Mouse (Mus musculus): Measurements from ENCODE around the gene Tanc1. TPM values are rescaled to one million over a fixed set of nuclear protein-coding genes. Genes with fewer than 3 reads are reported as not detected.
A peak's percentile ranks its signal among the peaks of the same experiment; 100 is the strongest.

Tanc1 gene
- polyA plus RNA-seq, 1 experiment from 2014 or later = 22.9 TPM

DNA sequence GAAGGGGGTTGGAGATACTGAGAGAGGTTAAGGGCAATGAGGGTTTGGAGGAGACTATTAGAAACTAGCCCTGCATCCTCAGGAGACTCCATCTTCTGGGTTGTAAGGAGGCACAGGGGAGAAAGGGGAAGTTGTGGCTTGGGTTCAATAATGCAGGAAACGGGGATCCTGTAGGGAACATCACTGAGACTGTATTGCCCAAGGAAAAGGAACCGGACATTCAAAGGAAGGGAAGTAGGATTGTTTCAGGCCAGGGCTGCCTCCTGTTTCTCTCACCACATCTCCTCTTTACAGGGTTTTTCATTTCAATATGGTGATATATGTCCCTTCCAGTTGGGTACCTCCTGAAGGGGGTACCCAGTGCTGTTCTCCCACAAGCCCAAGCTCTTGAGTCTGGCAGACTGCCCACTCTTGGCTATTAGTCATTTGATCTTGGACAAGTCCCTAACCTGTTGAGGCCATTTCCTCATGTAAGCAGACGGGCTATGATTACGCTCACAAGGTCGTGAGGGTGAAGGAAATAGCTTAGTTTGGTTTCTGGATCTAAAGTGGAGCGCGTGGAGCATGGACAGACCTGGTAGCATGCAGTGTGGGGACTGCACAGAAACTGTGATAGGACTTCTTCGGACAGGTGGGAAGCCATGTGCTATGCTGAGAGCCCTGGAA, 191.0 kb downstream of the Tanc1 start:
- Histone ChIP-seq H3K4me1 (replicated peaks) (peaks cover 17% of the 10 kb centered on the region), H3K27me3 (no peaks in the 10 kb centered on the region), H3K27ac (no peak overlapping the region), H3K4me2 (no peak overlapping the region), H3K4me3 (no peak overlapping the region), H3K9ac (no peak overlapping the region), H3K36me3 (peaks cover 33% of the 10 kb centered on the region), H3K9me3 (replicated peaks) (no peaks in the 10 kb centered on the region)
- no peak for ATAC-seq (replicated peaks; ENCODE audit: insufficient number of reproducible peaks, insufficient read depth, low FRiP score, low read depth)
- 70% methylated on average over 8 of the region's 8 CpGs for WGBS

DNA sequence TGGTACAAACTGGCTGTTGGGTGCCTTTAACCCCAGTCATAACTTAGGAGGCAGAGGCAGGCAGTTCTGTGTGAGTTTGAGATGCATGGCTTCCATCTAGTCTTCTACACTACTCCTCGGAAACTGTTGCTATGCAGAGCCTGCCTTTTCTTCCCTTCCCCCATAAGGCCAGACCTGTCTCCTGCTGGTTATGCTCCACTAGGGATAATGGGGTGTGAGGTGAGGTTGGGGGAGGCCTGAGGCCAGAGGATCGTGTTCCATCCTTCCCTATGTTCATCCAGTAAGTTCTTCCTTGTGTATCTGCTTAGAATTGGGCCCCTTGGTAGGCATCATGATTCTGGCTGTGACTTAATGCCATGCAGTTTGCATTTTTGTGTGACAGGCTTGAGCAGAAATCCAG, 193.8 kb downstream of the Tanc1 start:
- H3K9me3 ChIP-seq (replicated peaks) = no peaks in the 10 kb centered on the region
- H3K27me3 ChIP-seq = no peaks in the 10 kb centered on the region
- H3K36me3 ChIP-seq = peaks cover 36% of the 10 kb centered on the region
- no peak for ATAC-seq (replicated peaks; ENCODE audit: insufficient number of reproducible peaks, insufficient read depth, low FRiP score, low read depth)
- H3K4me2 ChIP-seq = no peak overlapping the region
- H3K4me3 ChIP-seq = no peak overlapping the region
- 52% methylated on average over 2 of the region's 2 CpGs for whole genome bisulfite sequencing
- H3K4me1 ChIP-seq (replicated peaks) = peaks cover 8% of the 10 kb centered on the region
- H3K27ac ChIP-seq = no peak overlapping the region
- no peak overlapping the region for H3K9ac ChIP-seq

DNA sequence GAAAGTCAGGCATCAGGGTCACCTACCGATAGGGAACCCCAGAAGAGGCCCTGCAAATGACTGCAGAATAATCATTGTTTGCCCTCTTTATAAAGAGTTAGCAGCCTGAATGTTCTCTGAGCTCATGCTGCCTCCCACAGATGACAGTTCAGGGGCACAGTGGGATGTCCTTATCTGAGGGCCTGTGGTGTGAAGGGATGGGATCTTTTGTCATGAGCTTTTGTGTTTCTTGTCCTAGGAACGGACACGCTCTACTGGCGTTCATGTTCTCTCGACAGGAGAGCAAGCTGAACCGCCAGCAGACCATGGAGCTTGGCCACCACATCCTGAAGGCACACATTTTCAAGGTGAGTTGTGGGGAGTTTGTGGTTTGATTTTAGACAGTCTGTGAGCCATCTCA, 194.2 kb downstream of the Tanc1 start:
- H3K36me3 ChIP-seq = peaks cover 32% of the 10 kb centered on the region
- 61% methylated on average over 6 of the region's 6 CpGs for WGBS

DNA sequence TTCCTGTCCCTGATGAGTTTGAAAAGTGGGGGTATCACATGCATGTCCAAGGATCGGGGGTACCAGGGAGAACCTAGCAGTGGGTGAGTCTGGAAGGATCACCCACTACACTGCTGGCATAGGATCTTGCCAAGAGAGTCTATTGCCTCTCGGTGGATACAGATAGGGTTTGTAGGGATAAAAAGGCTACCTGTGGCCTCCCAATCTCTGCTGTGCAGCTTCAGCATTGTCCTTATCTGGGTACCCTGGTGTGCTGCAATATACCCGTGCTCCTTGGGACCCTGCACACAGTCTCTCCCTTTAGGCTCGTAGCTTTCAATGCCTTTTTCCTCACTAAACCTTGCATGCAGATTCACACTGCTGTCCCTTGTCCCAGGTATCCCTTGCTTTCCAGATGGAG, 196.8 kb downstream of the Tanc1 start:
- Histone ChIP-seq H3K9ac (no peak overlapping the region), H3K4me1 (replicated peaks) (peaks cover 3% of the 10 kb centered on the region; the same call in 1 of the 2 replicates), H3K27me3 (no peaks in the 10 kb centered on the region), H3K4me3 (no peak overlapping the region), H3K9me3 (replicated peaks) (no peaks in the 10 kb centered on the region), H3K4me2 (no peak overlapping the region), H3K27ac (no peak overlapping the region), H3K36me3 (peaks cover 28% of the 10 kb centered on the region)
- 85% methylated on average over 4 of the region's 4 CpGs for WGBS
- no peak for ATAC-seq (replicated peaks; ENCODE audit: insufficient number of reproducible peaks, insufficient read depth, low FRiP score, low read depth)

More for the DNA sequence above, 194.2 kb downstream of the Tanc1 start:
- Histone ChIP-seq H3K9me3 (replicated peaks) (no peaks in the 10 kb centered on the region), H3K4me2 (no peak overlapping the region), H3K27me3 (no peaks in the 10 kb centered on the region), H3K4me3 (no peak overlapping the region), H3K27ac (no peak overlapping the region), H3K9ac (no peak overlapping the region), H3K4me1 (replicated peaks) (peaks cover 10% of the 10 kb centered on the region)
- no peak for ATAC-seq (replicated peaks; ENCODE audit: insufficient number of reproducible peaks, insufficient read depth, low FRiP score, low read depth)

DNA sequence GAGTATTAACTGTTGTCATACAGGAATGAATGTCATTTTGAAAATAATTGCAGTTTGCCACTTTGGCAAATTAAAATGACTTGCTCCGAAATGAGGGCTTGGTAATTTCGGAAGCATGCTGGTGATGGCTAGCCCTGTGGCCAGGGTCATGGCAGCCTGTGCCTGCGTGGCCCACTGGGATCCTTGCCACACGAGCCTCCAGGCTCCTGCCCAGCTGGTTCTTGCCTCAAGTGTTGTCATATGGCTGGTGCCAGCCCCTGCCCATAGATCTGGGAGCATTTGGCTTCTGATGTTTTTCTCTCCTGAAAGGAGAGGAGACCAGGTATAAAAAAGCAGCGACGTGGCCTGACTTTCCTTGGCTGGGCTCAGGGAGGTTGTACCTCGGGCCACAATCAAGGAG, 198.2 kb downstream of the Tanc1 start:
- H3K4me3 ChIP-seq = no peak overlapping the region
- WGBS = 89% methylated on average over 7 of the region's 7 CpGs
- no peak overlapping the region for H3K9ac ChIP-seq
- no peak for ATAC-seq (replicated peaks; ENCODE audit: insufficient number of reproducible peaks, insufficient read depth, low FRiP score, low read depth)
- H3K27me3 ChIP-seq = no peaks in the 10 kb centered on the region
- peaks cover 26% of the 10 kb centered on the region for H3K36me3 ChIP-seq
- H3K27ac ChIP-seq = no peak overlapping the region
- peaks cover 3% of the 10 kb centered on the region; the same call in 1 of the 2 replicates for H3K4me1 ChIP-seq (replicated peaks)
- H3K9me3 ChIP-seq (replicated peaks) = no peaks in the 10 kb centered on the region
- no peak overlapping the region for H3K4me2 ChIP-seq

DNA sequence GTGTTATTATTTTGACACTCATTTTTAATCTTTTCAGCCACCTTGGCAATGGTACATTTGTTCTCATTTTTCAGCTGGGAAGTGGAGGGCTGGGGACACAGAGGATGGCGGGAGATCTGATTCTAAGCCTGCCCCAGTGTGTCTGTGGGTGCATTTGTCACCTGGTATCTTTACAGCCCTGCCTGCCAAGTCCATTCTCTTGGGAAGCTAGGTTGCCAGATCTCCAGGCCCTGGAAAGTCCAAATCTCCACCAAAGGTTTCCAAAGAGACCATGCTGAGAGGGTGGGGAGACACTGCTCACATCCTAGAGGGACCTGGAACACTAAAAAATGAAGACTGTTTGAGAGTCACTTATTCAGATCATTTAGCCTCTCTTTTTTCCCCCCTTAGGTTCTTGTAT, 199.4 kb downstream of the Tanc1 start:
- no peak for ATAC-seq (replicated peaks; ENCODE audit: insufficient number of reproducible peaks, insufficient read depth, low FRiP score, low read depth)
- peaks cover 9% of the 10 kb centered on the region for H3K4me1 ChIP-seq (replicated peaks)
- H3K27me3 ChIP-seq = no peaks in the 10 kb centered on the region
- H3K9ac ChIP-seq = no peak overlapping the region
- 67% methylated on average over 1 of the region's 1 CpGs for WGBS
- H3K4me3 ChIP-seq = no peak overlapping the region
- no peak overlapping the region for H3K4me2 ChIP-seq
- no peaks in the 10 kb centered on the region for H3K9me3 ChIP-seq (replicated peaks)
- peak overlapping the region; percentile 32 for H3K27ac ChIP-seq
- peaks cover 31% of the 10 kb centered on the region for H3K36me3 ChIP-seq

DNA sequence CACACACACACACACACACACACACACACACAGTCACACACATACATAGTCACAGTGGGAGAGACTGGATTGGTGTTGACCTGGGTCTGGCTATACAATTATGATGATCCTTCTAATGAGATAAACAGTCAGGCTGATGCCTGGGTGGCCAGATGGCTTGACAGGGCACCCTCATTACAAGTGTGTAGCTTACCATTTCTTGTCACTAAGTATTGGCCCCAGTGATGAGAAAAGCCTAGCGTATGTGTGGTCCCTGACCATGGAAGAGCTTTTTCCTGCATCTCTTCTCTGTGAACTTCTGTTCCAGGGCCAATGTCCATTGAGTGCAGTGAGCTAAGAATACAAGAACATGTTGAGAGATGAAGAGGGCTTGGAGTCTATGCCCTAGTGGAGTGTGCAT, 200.8 kb downstream of the Tanc1 start:
- Histone ChIP-seq H3K36me3 (peaks cover 29% of the 10 kb centered on the region), H3K4me3 (no peak overlapping the region), H3K27me3 (no peaks in the 10 kb centered on the region), H3K4me2 (no peak overlapping the region), H3K9me3 (replicated peaks) (no peaks in the 10 kb centered on the region), H3K27ac (no peak overlapping the region), H3K9ac (no peak overlapping the region), H3K4me1 (replicated peaks) (peaks cover 9% of the 10 kb centered on the region)
- 95% methylated on average over 1 of the region's 1 CpGs for WGBS
- no peak for ATAC-seq (replicated peaks; ENCODE audit: insufficient number of reproducible peaks, insufficient read depth, low FRiP score, low read depth)

DNA sequence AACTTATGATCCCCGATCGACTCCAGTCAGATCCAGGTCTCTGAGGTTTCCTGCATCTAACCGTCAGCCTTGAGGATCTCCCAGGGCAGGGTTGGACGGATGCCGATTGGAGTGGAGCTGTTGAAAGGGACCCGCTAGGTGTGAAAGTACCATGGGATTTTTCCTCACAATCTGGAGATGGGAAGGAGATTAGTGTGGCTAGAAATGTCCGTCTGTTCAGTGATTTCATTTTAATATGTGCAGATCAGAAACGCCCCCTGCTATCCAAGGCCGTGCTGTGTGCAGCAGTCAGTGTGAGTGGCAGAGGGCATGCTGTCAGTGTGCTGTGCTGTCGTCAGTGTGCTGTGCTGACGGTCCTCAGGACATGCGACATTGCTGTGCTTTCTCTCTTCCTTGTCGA, 201.6 kb downstream of the Tanc1 start:
- 66% methylated on average over 13 of the region's 13 CpGs for WGBS
- peaks cover 29% of the 10 kb centered on the region for H3K36me3 ChIP-seq

DNA sequence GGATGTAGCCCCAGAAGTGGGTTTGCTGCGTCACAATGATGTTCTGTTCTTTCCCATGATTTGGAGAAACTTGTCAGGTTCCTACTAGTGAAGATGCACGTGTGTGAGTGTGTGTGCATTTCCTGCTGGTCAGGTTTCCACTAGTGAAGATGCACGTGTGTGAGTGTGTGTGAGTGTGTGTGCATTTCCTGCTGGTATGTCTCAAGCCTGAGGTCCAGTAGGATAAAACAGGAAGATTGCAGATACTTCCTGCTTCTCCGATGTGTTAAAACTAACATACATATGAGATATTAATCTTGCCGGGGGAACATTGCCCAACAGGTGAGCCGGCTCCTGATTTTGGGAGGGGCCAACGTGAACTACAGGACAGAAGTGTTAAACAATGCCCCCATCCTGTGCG, 203.2 kb downstream of the Tanc1 start:
- no peak for ATAC-seq (replicated peaks; ENCODE audit: insufficient number of reproducible peaks, insufficient read depth, low FRiP score, low read depth)
- peaks cover 36% of the 10 kb centered on the region for H3K36me3 ChIP-seq

More for the DNA sequence above, 201.6 kb downstream of the Tanc1 start:
- no peak overlapping the region for H3K4me2 ChIP-seq
- H3K4me3 ChIP-seq = no peak overlapping the region
- H3K9me3 ChIP-seq (replicated peaks) = no peaks in the 10 kb centered on the region
- H3K27ac ChIP-seq = no peak overlapping the region
- H3K9ac ChIP-seq = no peak overlapping the region
- H3K4me1 ChIP-seq (replicated peaks) = peaks cover 9% of the 10 kb centered on the region
- ATAC-seq (replicated peaks; ENCODE audit: insufficient number of reproducible peaks, insufficient read depth, low FRiP score, low read depth) = no peak
- no peaks in the 10 kb centered on the region for H3K27me3 ChIP-seq

DNA sequence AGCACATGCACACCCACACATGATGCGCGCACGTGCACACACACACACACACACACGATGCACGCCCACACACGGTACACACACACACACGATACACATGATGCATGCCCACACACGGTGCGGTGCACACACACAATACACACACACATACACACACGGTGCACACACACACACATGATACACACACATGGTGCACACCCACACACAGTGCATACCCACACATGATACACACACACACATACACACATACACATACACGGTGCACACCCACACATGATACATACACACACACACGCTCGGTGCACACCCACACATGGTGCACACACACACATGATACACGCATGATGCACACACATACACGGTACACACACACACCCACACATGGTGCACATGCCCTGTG, 206.8 kb downstream of the Tanc1 start:
- Histone ChIP-seq H3K36me3 (peaks cover 43% of the 10 kb centered on the region), H3K4me1 (replicated peaks) (peaks cover 13% of the 10 kb centered on the region), H3K9ac (no peak overlapping the region), H3K4me2 (no peak overlapping the region), H3K4me3 (no peak overlapping the region), H3K9me3 (replicated peaks) (no peaks in the 10 kb centered on the region), H3K27ac (no peak overlapping the region), H3K27me3 (no peaks in the 10 kb centered on the region)
- 98% methylated on average over 15 of the region's 15 CpGs for WGBS
- no peak for ATAC-seq (replicated peaks; ENCODE audit: insufficient number of reproducible peaks, insufficient read depth, low FRiP score, low read depth)

More for the DNA sequence above, 203.2 kb downstream of the Tanc1 start:
- no peak overlapping the region for H3K4me3 ChIP-seq
- WGBS = 75% methylated on average over 8 of the region's 8 CpGs
- H3K27ac ChIP-seq = no peak overlapping the region
- peaks cover 9% of the 10 kb centered on the region for H3K4me1 ChIP-seq (replicated peaks)
- H3K4me2 ChIP-seq = no peak overlapping the region
- H3K27me3 ChIP-seq = no peaks in the 10 kb centered on the region
- no peaks in the 10 kb centered on the region for H3K9me3 ChIP-seq (replicated peaks)
- no peak overlapping the region for H3K9ac ChIP-seq

DNA sequence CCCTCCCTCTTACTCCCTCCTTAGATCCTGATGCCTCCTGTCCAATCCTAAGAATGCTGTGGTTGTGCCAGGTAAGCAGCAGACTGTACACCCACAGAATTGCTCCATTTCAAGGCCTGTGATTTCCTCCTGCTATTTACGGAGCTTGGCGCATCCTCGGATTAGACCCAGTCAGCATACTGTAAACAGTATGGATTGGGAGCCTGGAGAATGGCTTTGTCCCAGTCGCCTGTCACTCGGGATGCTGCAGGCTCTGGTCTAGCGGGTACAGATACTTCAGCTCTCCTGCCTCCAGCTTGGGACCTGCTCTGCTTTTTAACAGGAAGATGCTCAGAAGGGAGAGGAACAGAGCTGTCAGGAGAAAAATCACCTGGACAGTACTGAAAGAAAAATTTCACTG, 207.6 kb downstream of the Tanc1 start:
- Histone ChIP-seq H3K4me1 (replicated peaks) (peaks cover 20% of the 10 kb centered on the region), H3K27ac (no peak overlapping the region), H3K9me3 (replicated peaks) (no peaks in the 10 kb centered on the region), H3K36me3 (peaks cover 43% of the 10 kb centered on the region), H3K27me3 (no peaks in the 10 kb centered on the region), H3K9ac (no peak overlapping the region), H3K4me2 (no peak overlapping the region), H3K4me3 (no peak overlapping the region)
- WGBS = 81% methylated on average over 6 of the region's 6 CpGs
- no peak for ATAC-seq (replicated peaks; ENCODE audit: insufficient number of reproducible peaks, insufficient read depth, low FRiP score, low read depth)

DNA sequence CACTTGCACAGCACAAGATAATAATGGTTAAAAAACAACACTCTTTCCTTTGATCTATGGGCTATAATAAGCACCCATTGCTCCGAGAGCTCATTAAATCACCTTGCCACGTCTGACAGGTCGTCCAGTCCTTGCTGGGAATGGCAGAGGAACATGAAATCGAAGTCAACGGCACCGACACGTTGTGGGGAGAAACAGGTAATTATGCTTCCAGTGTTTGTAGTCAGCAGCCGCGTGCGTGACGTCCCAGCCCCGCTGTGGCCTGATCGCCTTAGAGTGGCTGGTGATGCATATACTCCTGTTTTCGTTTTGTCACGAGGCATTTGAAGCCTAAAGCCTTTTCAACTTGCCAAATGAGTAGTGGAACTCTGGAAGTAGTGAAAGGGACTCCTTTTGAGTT, 208.2 kb downstream of the Tanc1 start:
- H3K9me3 ChIP-seq (replicated peaks) = no peaks in the 10 kb centered on the region
- no peak overlapping the region for H3K4me3 ChIP-seq
- WGBS = 83% methylated on average over 15 of the region's 15 CpGs
- ATAC-seq (replicated peaks; ENCODE audit: insufficient number of reproducible peaks, insufficient read depth, low FRiP score, low read depth) = no peak
- H3K9ac ChIP-seq = no peak overlapping the region
- peaks cover 26% of the 10 kb centered on the region for H3K4me1 ChIP-seq (replicated peaks)
- H3K27me3 ChIP-seq = no peaks in the 10 kb centered on the region
- no peak overlapping the region for H3K4me2 ChIP-seq
- no peak overlapping the region for H3K27ac ChIP-seq
- peaks cover 43% of the 10 kb centered on the region for H3K36me3 ChIP-seq

Measured in heart, embryonic 15.5 days (tissue).